Mouse (Mus musculus): ENCODE data around the gene Spa17. TPM values are rescaled to one million over a fixed set of nuclear protein-coding genes. Genes with fewer than 3 reads are reported as not detected.

Spa17 gene
- polyA plus RNA-seq, 1 experiment = 0.47 TPM

- no peak for DNase-seq
Observed at GRCm38 (mm10) chr9:37572204-37572876, 41.2 kb downstream of the Spa17 start.

GRCm38 (mm10) chr9:37569231-37569835 is 44.2 kb downstream of the Spa17 start:
- TF ChIP-seq POLR2A (IDR thresholded peaks at IDR 0.05; ENCODE audit: control insufficient read depth, extremely low read depth, insufficient read depth, low read length, poor library complexity) = no peak
- no peak for TF ChIP-seq CTCF (IDR thresholded peaks at IDR 0.05; ENCODE audit: borderline replicate concordance, control insufficient read depth, extremely low read depth, insufficient read depth, low read length, poor library complexity)
- Histone ChIP-seq H3K4me3 (ENCODE audit: control insufficient read depth, insufficient read depth, low read length) (no peak overlapping the region), H3K36me3 (ENCODE audit: control insufficient read depth, insufficient read depth, low read length) (no peaks in the 10 kb centered on the region), H3K4me1 (replicated peaks; ENCODE audit: control insufficient read depth, insufficient read depth, low read length) (peaks cover 12% of the 10 kb centered on the region), H3K27ac (ENCODE audit: control insufficient read depth, insufficient read depth, low read length) (no peak overlapping the region), H3K27me3 (ENCODE audit: control insufficient read depth, insufficient read depth, low read length) (0 out of 2 replicates have a peak, but pooled peaks cover 3% of the 10 kb centered on the region)
- WGBS = 64% methylated on average over 2 of the region's 2 CpGs
- DNase-seq = no peak

More at GRCm38 (mm10) chr9:37572204-37572876, 41.2 kb downstream of the Spa17 start:
- 35% methylated on average over 3 of the region's 3 CpGs for WGBS
- no peaks in the 10 kb centered on the region for H3K36me3 ChIP-seq (ENCODE audit: control insufficient read depth, insufficient read depth, low read length)
- TF ChIP-seq CTCF (IDR thresholded peaks at IDR 0.05; ENCODE audit: borderline replicate concordance, control insufficient read depth, extremely low read depth, insufficient read depth, low read length, poor library complexity) (no peak), POLR2A (IDR thresholded peaks at IDR 0.05; ENCODE audit: control insufficient read depth, extremely low read depth, insufficient read depth, low read length, poor library complexity) (no peak)
- H3K4me1 ChIP-seq (replicated peaks; ENCODE audit: control insufficient read depth, insufficient read depth, low read length) = peaks cover 17% of the 10 kb centered on the region
- no peak overlapping the region for H3K27ac ChIP-seq (ENCODE audit: control insufficient read depth, insufficient read depth, low read length)
- 0 out of 2 replicates have a peak, but pooled peaks cover 3% of the 10 kb centered on the region for H3K27me3 ChIP-seq (ENCODE audit: control insufficient read depth, insufficient read depth, low read length)
- H3K4me3 ChIP-seq (ENCODE audit: control insufficient read depth, insufficient read depth, low read length) = no peak overlapping the region

- H3K27me3 ChIP-seq (ENCODE audit: control insufficient read depth, insufficient read depth, low read length) = 0 out of 2 replicates have a peak, but pooled peaks cover 3% of the 10 kb centered on the region
- 59% methylated on average over 4 of the region's 4 CpGs for WGBS
- TF ChIP-seq CTCF (IDR thresholded peaks at IDR 0.05; ENCODE audit: borderline replicate concordance, control insufficient read depth, extremely low read depth, insufficient read depth, low read length, poor library complexity) (no peak), POLR2A (IDR thresholded peaks at IDR 0.05; ENCODE audit: control insufficient read depth, extremely low read depth, insufficient read depth, low read length, poor library complexity) (no peak)
- no peak overlapping the region for H3K27ac ChIP-seq (ENCODE audit: control insufficient read depth, insufficient read depth, low read length)
- no peak overlapping the region for H3K4me3 ChIP-seq (ENCODE audit: control insufficient read depth, insufficient read depth, low read length)
- H3K4me1 ChIP-seq (replicated peaks; ENCODE audit: control insufficient read depth, insufficient read depth, low read length) = peaks cover 12% of the 10 kb centered on the region
- H3K36me3 ChIP-seq (ENCODE audit: control insufficient read depth, insufficient read depth, low read length) = no peaks in the 10 kb centered on the region
- DNase-seq = no peak
Observed at GRCm38 (mm10) chr9:37568605-37569214, 44.8 kb downstream of the Spa17 start.

GRCm38 (mm10) chr9:37567892-37568604 is 45.5 kb downstream of the Spa17 start:
- WGBS = 15% methylated on average over 15 of the region's 15 CpGs
- Histone ChIP-seq H3K27ac (ENCODE audit: control insufficient read depth, insufficient read depth, low read length) (no peak overlapping the region), H3K36me3 (ENCODE audit: control insufficient read depth, insufficient read depth, low read length) (no peaks in the 10 kb centered on the region), H3K27me3 (ENCODE audit: control insufficient read depth, insufficient read depth, low read length) (0 out of 2 replicates have a peak, but pooled peaks cover 3% of the 10 kb centered on the region), H3K4me1 (replicated peaks; ENCODE audit: control insufficient read depth, insufficient read depth, low read length) (peaks cover 12% of the 10 kb centered on the region), H3K4me3 (ENCODE audit: control insufficient read depth, insufficient read depth, low read length) (no peak overlapping the region)
- DNase-seq = no peak
- no peak for TF ChIP-seq POLR2A (IDR thresholded peaks at IDR 0.05; ENCODE audit: control insufficient read depth, extremely low read depth, insufficient read depth, low read length, poor library complexity)
- no peak for TF ChIP-seq CTCF (IDR thresholded peaks at IDR 0.05; ENCODE audit: borderline replicate concordance, control insufficient read depth, extremely low read depth, insufficient read depth, low read length, poor library complexity)

- H3K36me3 ChIP-seq (ENCODE audit: control insufficient read depth, insufficient read depth, low read length) = no peaks in the 10 kb centered on the region
- H3K27ac ChIP-seq (ENCODE audit: control insufficient read depth, insufficient read depth, low read length) = no peak overlapping the region
- TF ChIP-seq POLR2A (IDR thresholded peaks at IDR 0.05; ENCODE audit: control insufficient read depth, extremely low read depth, insufficient read depth, low read length, poor library complexity) = no peak
- H3K27me3 ChIP-seq (ENCODE audit: control insufficient read depth, insufficient read depth, low read length) = 0 out of 2 replicates have a peak, but pooled peaks cover 3% of the 10 kb centered on the region
- WGBS = 26% methylated on average over 5 of the region's 5 CpGs
- H3K4me1 ChIP-seq (replicated peaks; ENCODE audit: control insufficient read depth, insufficient read depth, low read length) = peaks cover 12% of the 10 kb centered on the region
- DNase-seq = no peak
- no peak overlapping the region for H3K4me3 ChIP-seq (ENCODE audit: control insufficient read depth, insufficient read depth, low read length)
Observed at GRCm38 (mm10) chr9:37567454-37567853, 46.1 kb downstream of the Spa17 start.

GRCm38 (mm10) chr9:37567019-37567418 is 46.5 kb downstream of the Spa17 start:
- 94% methylated on average over 2 of the region's 2 CpGs for WGBS
- DNase-seq = no peak
- H3K4me3 ChIP-seq (ENCODE audit: control insufficient read depth, insufficient read depth, low read length) = no peak overlapping the region

More at GRCm38 (mm10) chr9:37567019-37567418, 46.5 kb downstream of the Spa17 start:
- H3K27me3 ChIP-seq (ENCODE audit: control insufficient read depth, insufficient read depth, low read length) = 0 out of 2 replicates have a peak, but pooled peaks cover 3% of the 10 kb centered on the region
- no peak for TF ChIP-seq POLR2A (IDR thresholded peaks at IDR 0.05; ENCODE audit: control insufficient read depth, extremely low read depth, insufficient read depth, low read length, poor library complexity)
- TF ChIP-seq CTCF (IDR thresholded peaks at IDR 0.05; ENCODE audit: borderline replicate concordance, control insufficient read depth, extremely low read depth, insufficient read depth, low read length, poor library complexity) = no peak
- H3K4me1 ChIP-seq (replicated peaks; ENCODE audit: control insufficient read depth, insufficient read depth, low read length) = peaks cover 12% of the 10 kb centered on the region
- no peaks in the 10 kb centered on the region for H3K36me3 ChIP-seq (ENCODE audit: control insufficient read depth, insufficient read depth, low read length)
- H3K27ac ChIP-seq (ENCODE audit: control insufficient read depth, insufficient read depth, low read length) = no peak overlapping the region
